Mouse (Mus musculus) embryonic facial prominence, embryonic 10.5 days (tissue): ENCODE measurements around the gene Adam8. TPM values are rescaled to one million over a fixed set of nuclear protein-coding genes. Genes with fewer than 3 reads are reported as not detected.

Source experiments
- DNase-seq: peaks from one replicate; pipeline ENCODE4 v3.0.0-alpha.2; 2017; ENCODE audit warnings: low spot score
- H3K27ac ChIP-seq: fragments of 300-500 bp; sonication (generic); replicated peaks from 2 replicates; pipeline ENCODE4 v1.5.1; 2016; ENCODE audit warnings: mild to moderate bottlenecking
- H3K27me3 ChIP-seq: fragments of 300-500 bp; sonication (generic); replicated peaks from 2 replicates; pipeline ENCODE4 v1.6.1; 2016; ENCODE audit warnings: low read depth, mild to moderate bottlenecking; ENCODE audit not compliant: poor library complexity, severe bottlenecking
- H3K36me3 ChIP-seq: fragments of 300-500 bp; sonication (generic); replicated peaks from 2 replicates; pipeline ENCODE4 v1.6.1; 2016; ENCODE audit warnings: mild to moderate bottlenecking, moderate library complexity
- H3K4me1 ChIP-seq: fragments of 300-500 bp; sonication (generic); 2 replicates; pipeline ENCODE4 v1.6.1; 2016
- H3K4me3 ChIP-seq: fragments of 300-500 bp; sonication (generic); 2 replicates; pipeline ENCODE4 v1.5.1; 2016; ENCODE audit warnings: mild to moderate bottlenecking, moderate library complexity
- H3K9me3 ChIP-seq: fragments of 300-500 bp; sonication (generic); 2 replicates; pipeline ENCODE4 v1.6.1; 2016; ENCODE audit warnings: mild to moderate bottlenecking
- WGBS: fragments of 180-500 bp; shearing (Covaris S2); methylation state at CpG from one replicate; pipeline ENCODE4 v1.1.7; 2016; 5-methylcytosine and 5-hydroxymethylcytosine counted together
- microRNA counts: library from miRNA; unstranded; fragments of <30 nt; microRNA quantifications from one replicate; lab custom pipeline; 2017
- microRNA-seq: library from miRNA; unstranded; fragments of <30 nt; microRNA quantifications from one replicate; pipeline ENCODE4, GENCODE M21; 2017
- polyA plus RNA-seq: library from polyadenylated mRNA; unstranded; fragments of >200 nt; fragmentation: Nextera tagmentation; extraction: Ambion mirVana; gene quantifications from 2 replicates; pipeline ENCODE4 v1.2.1, GENCODE M21; 2016

The Adam8 gene
- polyA plus RNA-seq, 1 experiment from 2014 or later, result 2.3 TPM

- Histone ChIP-seq H3K4me3 (no peak overlapping the region), H3K27ac (no peak overlapping the region), H3K27me3 (peaks cover 50% of the 10 kb centered on the region), H3K36me3 (no peaks in the 10 kb centered on the region), H3K9me3 (no peaks in the 10 kb centered on the region), H3K4me1 (no peaks in the 10 kb centered on the region)
- no peak for DNase-seq
- WGBS, result 70% methylated on average over 5 of the region's 5 CpGs
These were observed 54.6 kb downstream of the Adam8 start for GRCm38 (mm10) chr7:139937810-139938209.

GRCm38 (mm10) chr7:139937138-139937537, 55.2 kb downstream of the Adam8 start:
- Histone ChIP-seq H3K9me3 (no peaks in the 10 kb centered on the region), H3K36me3 (no peaks in the 10 kb centered on the region), H3K27ac (no peak overlapping the region), H3K4me3 (no peak overlapping the region), H3K4me1 (no peaks in the 10 kb centered on the region), H3K27me3 (peaks cover 43% of the 10 kb centered on the region)
- no peak for DNase-seq
- WGBS, result 56% methylated on average over 3 of the region's 3 CpGs

- DNase-seq, result no peak
- no peaks in the 10 kb centered on the region for H3K9me3 ChIP-seq
- WGBS, result 87% methylated on average over 10 of the region's 10 CpGs
- H3K27me3 ChIP-seq, result peaks cover 42% of the 10 kb centered on the region
- H3K4me3 ChIP-seq, result no peak overlapping the region
- H3K27ac ChIP-seq, result no peak overlapping the region
- no peaks in the 10 kb centered on the region for H3K4me1 ChIP-seq
- H3K36me3 ChIP-seq, result no peaks in the 10 kb centered on the region
These were observed 55.7 kb downstream of the Adam8 start for GRCm38 (mm10) chr7:139936705-139937104.

GRCm38 (mm10) chr7:139930732-139931131, 61.6 kb downstream of the Adam8 start:
- no peak overlapping the region for H3K27ac ChIP-seq
- WGBS, result 18% methylated on average over 11 of the region's 11 CpGs
- H3K36me3 ChIP-seq, result no peaks in the 10 kb centered on the region
- no peaks in the 10 kb centered on the region for H3K9me3 ChIP-seq
- no peak overlapping the region for H3K4me3 ChIP-seq
- H3K27me3 ChIP-seq, result peaks cover 15% of the 10 kb centered on the region
- 0 out of 2 replicates have a peak, but pooled peaks cover 5% of the 10 kb centered on the region for H3K4me1 ChIP-seq
- peak; percentile 59 for DNase-seq

MicroRNAs encoded within 50 kb of the gene (microRNA counts, 519-probe panel; counts per million panel counts)
- microRNA mmu-miR-202-3p (lab: Ali Mortazavi, UCI), result 2,425 counts per million, percentile 65 among the panel's probes with 10 or more counts
- microRNA mmu-miR-202-5p (lab: Ali Mortazavi, UCI), result 188 counts per million, percentile 57 among the panel's probes with 10 or more counts

Small RNA genes within 50 kb of the gene (microRNA-seq; reads per million reads assigned to microRNA genes)
- gene Mir202 (not detected), gene Mir7062 (not detected), gene mmu-mir-7686 (not detected)

Other genes starting within 250 kb of the Adam8 start
- gene Adgra1, start 158.4 kb downstream of the Adam8 start, polyA plus RNA-seq, result 1.00 and 2.5 TPM in 2 replicates
- gene Kndc1, start 97.9 kb downstream of the Adam8 start, polyA plus RNA-seq, result 0.11 and 0.40 TPM in 2 replicates
- 0.20 and 0.36 TPM in 2 replicates for gene Utf1, start 48.8 kb downstream of the Adam8 start, polyA plus RNA-seq
- 0.92 and 1.3 TPM in 2 replicates for gene 6430531B16Rik, start 13.8 kb downstream of the Adam8 start, polyA plus RNA-seq
- gene Zfp511, start 43.8 kb upstream of the Adam8 start, polyA plus RNA-seq, result 39.2 and 42.7 TPM in 2 replicates
- gene Tubgcp2, start 44.1 kb upstream of the Adam8 start, polyA plus RNA-seq, result 80.2 and 80.8 TPM in 2 replicates
- 2.6 and 9.9 TPM in 2 replicates for gene Msx3, start 56.5 kb upstream of the Adam8 start, polyA plus RNA-seq
- 0.98 and 1.4 TPM in 2 replicates for gene Caly, start 90.0 kb upstream of the Adam8 start, polyA plus RNA-seq
- gene Prap1, start 100.8 kb upstream of the Adam8 start, polyA plus RNA-seq, result not detected in 2 replicates
- 12.4 and 15.9 TPM in 2 replicates for gene Fuom, start 109.9 kb upstream of the Adam8 start, polyA plus RNA-seq
- gene Paox, start 123.2 kb upstream of the Adam8 start, polyA plus RNA-seq, result 18.6 and 21.3 TPM in 2 replicates
- gene Echs1, start 123.9 kb upstream of the Adam8 start, polyA plus RNA-seq, result 174 and 178 TPM in 2 replicates
- 25.3 and 31.3 TPM in 2 replicates for gene Mtg1, start 145.0 kb upstream of the Adam8 start, polyA plus RNA-seq
- gene Sprn, start 162.3 kb upstream of the Adam8 start, polyA plus RNA-seq, result 0.15 and 0.67 TPM in 2 replicates
- gene Olfr522, start 172.2 kb upstream of the Adam8 start, polyA plus RNA-seq, result not detected in 2 replicates
- not detected in 2 replicates for gene Olfr523, start 180.7 kb upstream of the Adam8 start, polyA plus RNA-seq
- not detected in 2 replicates for gene Olfr524, start 213.4 kb upstream of the Adam8 start, polyA plus RNA-seq
- gene Cd163l1, start 225.7 kb upstream of the Adam8 start, polyA plus RNA-seq, result not detected in 2 replicates